Mouse (Mus musculus) G1E (cell line): Measurements from ENCODE around the gene Gm45837. TPM values are rescaled to one million over a fixed set of nuclear protein-coding genes. Genes with fewer than 3 reads are reported as not detected.

ENCODE experiments used
- ATAC-seq: 2 replicates; pipeline ENCODE4 v1.8.0; 2016; ENCODE audit warnings: mild to moderate bottlenecking; ENCODE audit not compliant: insufficient number of reproducible peaks, poor library complexity, low FRiP score, severe bottlenecking; ENCODE audit errors: extremely low read depth
- DNase-seq: peaks from one replicate; pipeline ENCODE4 v3.0.0; 2012; ENCODE audit warnings: low spot score
- H3K27me3 ChIP-seq: 2 replicates; pipeline ENCODE4 v1.6.1; 2012; ENCODE audit warnings: mild to moderate bottlenecking, low read length, inconsistent platforms; ENCODE audit not compliant: insufficient read depth
- H3K36me3 ChIP-seq: replicated peaks from 2 replicates; pipeline ENCODE3; 2012; ENCODE audit warnings: mild to moderate bottlenecking, inconsistent platforms
- H3K4me1 ChIP-seq: 2 replicates; pipeline ENCODE4 v1.6.1; 2012; ENCODE audit warnings: low read depth, low read length, inconsistent platforms, mixed read lengths; ENCODE audit not compliant: insufficient read depth
- H3K4me3 ChIP-seq: 2 replicates; pipeline ENCODE4 v1.5.1; 2012; ENCODE audit warnings: low read depth, mild to moderate bottlenecking, inconsistent platforms, low read length, moderate library complexity, mixed read lengths
- H3K9me3 ChIP-seq: replicated peaks from 2 replicates; pipeline ENCODE4 v1.6.1; 2012; ENCODE audit warnings: inconsistent platforms
- CTCF ChIP-seq: IDR thresholded peaks from 2 replicates; pipeline ENCODE4 v1.5.1; 2012; ENCODE audit warnings: low read depth, low read length, inconsistent platforms, mixed read lengths
- GATA1 ChIP-seq: IDR thresholded peaks from 2 replicates; pipeline ENCODE4 v1.6.1; 2012; ENCODE audit warnings: borderline replicate concordance, low read length, inconsistent platforms, mixed read lengths
- GATA2 ChIP-seq: IDR thresholded peaks from 2 replicates; pipeline ENCODE4 v1.6.1; 2012; ENCODE audit warnings: low read depth, low read length, inconsistent platforms, borderline replicate concordance
- POLR2AphosphoS5 ChIP-seq: IDR thresholded peaks from 2 replicates; pipeline ENCODE4 v1.6.1; 2012; ENCODE audit warnings: low read depth, low read length, inconsistent platforms; ENCODE audit not compliant: insufficient replicate concordance
- TAL1 ChIP-seq: conservative IDR thresholded peaks from 2 replicates; pipeline ENCODE4 v1.6.1; 2012; ENCODE audit warnings: low read depth, low read length, inconsistent platforms, mixed read lengths
- polyA plus RNA-seq: library from polyadenylated mRNA; stranded (reverse); fragments of >175 nt; gene quantifications from 2 replicates; pipeline ENCODE4 v1.2.3, GENCODE M21; 2012
- total RNA-seq, 2 experiments: library from RNA; stranded (forward) in 1 of 2; stranded (reverse) in 1 of 2; fragments of 200-1000 nt in 1 of 2; fragments of >200 nt in 1 of 2; fragmentation: Nextera tagmentation in 1 of 2; gene quantifications; 2 replicates each; pipeline ENCODE4 v1.2.3; 2014 to 2017

Gene Gm45837
- total and polyA plus RNA-seq, 3 experiments, result 0.03 TPM; not detected in 2

DNA sequence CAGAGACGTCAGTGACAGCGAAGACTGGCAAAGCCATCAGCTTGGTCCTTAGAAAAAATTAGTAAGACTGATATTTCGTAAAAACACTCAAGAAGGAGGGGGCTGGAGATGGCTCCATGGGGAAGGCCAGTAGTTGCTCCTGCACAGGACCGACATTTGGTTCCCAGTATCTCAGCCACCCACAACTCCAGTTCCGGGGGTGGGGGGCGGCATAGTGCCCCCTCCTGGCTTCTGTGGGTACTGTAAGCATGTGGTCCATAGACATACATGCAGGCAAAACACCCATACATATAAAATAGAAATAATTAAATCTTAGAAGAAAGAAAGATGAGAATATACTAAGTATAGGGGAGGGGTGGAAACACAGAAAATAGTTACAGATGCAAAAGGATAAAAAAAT lies 105.8 kb downstream of the Gm45837 start:
- Histone ChIP-seq H3K4me1 (no peaks in the 10 kb centered on the region), H3K9me3 (no peaks in the 10 kb centered on the region), H3K27me3 (no peaks in the 10 kb centered on the region; the same call in 1 of the 2 replicates), H3K4me3 (no peak overlapping the region), H3K36me3 (no peaks in the 10 kb centered on the region)
- no peak for TF ChIP-seq TAL1
- no peak for TF ChIP-seq GATA1
- TF ChIP-seq GATA2, result no peak
- no peak for TF ChIP-seq POLR2AphosphoS5
- TF ChIP-seq CTCF, result no peak
- DNase-seq, result no peak
- no peak for ATAC-seq

DNA sequence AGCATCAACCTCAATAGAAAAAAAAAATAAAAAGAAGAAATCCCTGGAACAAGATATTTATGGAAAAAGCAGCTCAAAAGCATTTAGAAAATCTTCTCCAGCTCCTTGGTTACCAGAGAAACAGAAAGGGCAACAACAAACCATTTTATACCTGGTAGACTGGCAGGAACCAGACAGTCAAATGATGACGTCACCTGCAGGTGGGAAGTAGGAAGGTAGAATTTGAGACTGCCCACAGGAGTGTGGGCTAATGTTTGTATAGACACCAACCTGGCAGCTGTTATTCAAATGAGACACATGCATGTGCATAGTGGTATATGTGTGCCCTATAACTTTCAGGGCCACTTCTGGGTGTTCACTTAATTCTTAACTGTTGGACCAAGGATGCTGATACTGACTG lies 111.0 kb downstream of the Gm45837 start:
- Histone ChIP-seq H3K4me1 (no peaks in the 10 kb centered on the region), H3K27me3 (no peaks in the 10 kb centered on the region), H3K9me3 (no peaks in the 10 kb centered on the region), H3K4me3 (no peak overlapping the region), H3K36me3 (no peaks in the 10 kb centered on the region)
- DNase-seq (no peak), ATAC-seq (no peak)
- no peak for TF ChIP-seq POLR2AphosphoS5
- TF ChIP-seq TAL1, result no peak
- no peak for TF ChIP-seq GATA1
- no peak for TF ChIP-seq CTCF
- TF ChIP-seq GATA2, result no peak

DNA sequence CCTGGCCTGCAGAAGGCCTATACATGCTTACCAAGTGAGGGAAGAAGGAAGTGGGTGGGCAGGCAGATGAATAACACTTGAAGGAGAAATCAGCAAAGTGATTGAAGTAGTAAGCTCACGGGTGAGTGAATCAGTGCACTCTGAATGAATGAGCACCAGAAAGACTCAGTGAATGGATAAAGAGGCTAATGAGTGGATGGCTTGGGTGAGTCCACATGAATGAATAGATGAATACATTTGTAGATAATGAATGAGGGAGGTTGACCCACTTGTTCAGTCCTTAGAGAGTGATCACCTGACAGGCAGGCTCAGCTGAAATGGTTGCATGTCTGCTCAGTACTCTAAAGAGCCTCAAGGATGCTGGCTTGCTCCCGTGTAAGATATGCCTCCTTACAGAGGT lies 112.5 kb downstream of the Gm45837 start:
- Histone ChIP-seq H3K4me3 (no peak overlapping the region), H3K4me1 (no peaks in the 10 kb centered on the region), H3K36me3 (no peaks in the 10 kb centered on the region), H3K27me3 (no peaks in the 10 kb centered on the region), H3K9me3 (no peaks in the 10 kb centered on the region)
- ATAC-seq (no peak), DNase-seq (no peak)
- TF ChIP-seq POLR2AphosphoS5, result no peak
- no peak for TF ChIP-seq CTCF
- TF ChIP-seq TAL1, result no peak
- TF ChIP-seq GATA1, result no peak
- no peak for TF ChIP-seq GATA2

DNA sequence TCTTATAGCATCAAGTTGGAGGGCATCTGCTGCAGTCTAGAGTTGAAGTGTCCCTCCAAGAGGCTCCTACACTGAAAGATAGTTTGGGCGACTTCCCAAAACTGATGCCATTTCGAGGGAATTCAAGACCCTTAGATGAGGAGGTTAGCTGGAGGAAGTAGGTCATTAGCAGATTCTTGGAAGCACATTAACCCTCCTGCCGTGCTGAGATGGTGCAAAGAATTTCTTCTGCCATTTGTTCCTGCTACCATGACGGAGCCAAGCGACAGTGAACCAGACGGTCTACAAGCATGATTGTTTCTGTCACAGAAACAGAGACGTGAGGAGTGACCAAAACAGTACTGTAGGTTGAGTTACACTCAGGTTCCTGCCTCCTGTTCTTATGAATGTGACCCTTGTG lies 115.8 kb downstream of the Gm45837 start:
- Histone ChIP-seq H3K27me3 (no peaks in the 10 kb centered on the region; the same call in 1 of the 2 replicates), H3K4me3 (no peak overlapping the region), H3K4me1 (no peaks in the 10 kb centered on the region), H3K36me3 (no peaks in the 10 kb centered on the region), H3K9me3 (no peaks in the 10 kb centered on the region)
- ATAC-seq (no peak), DNase-seq (no peak)
- no peak for TF ChIP-seq GATA1
- TF ChIP-seq POLR2AphosphoS5, result no peak
- TF ChIP-seq GATA2, result no peak
- no peak for TF ChIP-seq CTCF

DNA sequence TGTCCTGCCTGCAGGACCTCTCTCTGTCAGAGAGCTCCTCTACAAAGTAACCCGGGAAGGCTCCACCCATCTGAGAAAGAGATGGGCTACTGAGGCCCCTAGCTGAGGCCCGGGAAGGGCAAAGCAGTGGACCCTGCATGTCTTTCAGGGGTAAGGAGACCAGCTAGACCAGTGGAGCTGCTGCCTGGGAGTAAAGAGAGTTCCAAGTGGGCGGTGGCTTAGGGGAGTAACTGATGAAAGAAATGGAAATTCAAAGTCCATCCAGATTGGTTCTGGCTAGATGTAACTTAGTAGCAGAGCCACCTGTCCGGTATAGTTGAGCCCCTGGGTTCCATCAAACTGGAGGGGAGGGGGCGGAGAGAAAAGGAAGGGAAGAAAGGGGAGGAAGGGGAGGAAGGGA lies 123.7 kb downstream of the Gm45837 start:
- peaks cover 5% of the 10 kb centered on the region for H3K27me3 ChIP-seq
- TF ChIP-seq GATA2 (no peak), TAL1 (no peak), CTCF (no peak), POLR2AphosphoS5 (no peak), GATA1 (no peak)
- H3K4me3 ChIP-seq, result no peak overlapping the region
- DNase-seq, result no peak
- H3K9me3 ChIP-seq, result no peaks in the 10 kb centered on the region
- H3K4me1 ChIP-seq, result no peaks in the 10 kb centered on the region
- H3K36me3 ChIP-seq, result no peaks in the 10 kb centered on the region
- no peak for ATAC-seq

DNA sequence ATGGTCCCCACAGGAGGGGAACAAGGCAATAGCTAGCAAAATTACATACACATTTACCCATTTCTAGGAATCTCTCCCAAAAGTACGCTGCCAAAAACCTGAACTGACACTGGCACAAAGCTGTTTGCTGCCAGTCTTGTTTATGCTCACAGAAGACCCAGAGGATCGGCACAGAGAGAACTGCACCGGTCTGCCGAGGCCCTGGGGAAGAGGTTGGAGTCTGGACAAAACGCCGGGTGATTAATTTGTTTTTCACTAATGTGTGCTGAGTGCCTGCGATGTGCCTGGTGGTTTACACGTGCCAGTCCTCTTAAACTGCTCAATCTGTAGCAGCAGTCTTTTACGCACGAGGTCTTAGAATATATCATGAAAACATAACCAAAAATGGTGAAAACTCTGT lies 124.4 kb downstream of the Gm45837 start:
- ATAC-seq, result no peak
- no peak for DNase-seq
- peaks cover 8% of the 10 kb centered on the region for H3K27me3 ChIP-seq

DNA sequence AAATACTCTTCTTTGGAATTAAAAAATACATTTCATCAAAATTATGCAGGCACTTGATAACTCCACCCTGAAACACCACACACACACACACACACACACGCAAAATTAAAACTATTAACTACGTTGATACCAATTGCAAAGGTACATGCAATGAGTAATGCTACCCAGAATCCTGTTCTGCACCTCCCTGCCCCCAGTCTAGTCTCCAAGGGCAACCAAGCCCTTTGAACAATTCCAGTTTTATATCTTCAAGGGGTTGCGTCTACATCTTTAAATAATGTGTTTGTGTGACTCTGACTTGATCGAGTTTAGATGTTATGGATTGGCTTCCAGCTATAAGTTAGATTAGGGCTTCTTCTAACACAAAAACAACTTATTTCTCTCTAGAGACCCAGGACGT lies 124.8 kb downstream of the Gm45837 start:
- no peaks in the 10 kb centered on the region for H3K36me3 ChIP-seq
- ATAC-seq (no peak), DNase-seq (no peak)
- H3K4me3 ChIP-seq, result no peak overlapping the region
- no peaks in the 10 kb centered on the region for H3K9me3 ChIP-seq
- no peaks in the 10 kb centered on the region for H3K4me1 ChIP-seq
- peaks cover 8% of the 10 kb centered on the region for H3K27me3 ChIP-seq
- TF ChIP-seq CTCF, result no peak
- TF ChIP-seq GATA2, result no peak
- no peak for TF ChIP-seq TAL1
- TF ChIP-seq POLR2AphosphoS5, result no peak
- TF ChIP-seq GATA1, result no peak

More for the DNA sequence above, 124.4 kb downstream of the Gm45837 start:
- TF ChIP-seq CTCF (no peak), TAL1 (no peak), GATA2 (no peak), GATA1 (no peak), POLR2AphosphoS5 (no peak)
- no peaks in the 10 kb centered on the region for H3K36me3 ChIP-seq
- H3K4me3 ChIP-seq, result no peak overlapping the region
- no peaks in the 10 kb centered on the region for H3K4me1 ChIP-seq
- H3K9me3 ChIP-seq, result no peaks in the 10 kb centered on the region
